Mouse (Mus musculus): ENCODE measurements at regions not wholly inside any gene's neighbourhood (a gene's known extent, or its start where the extent isn't known, plus 50 kb on each side); places are given as distances from the start of the nearest gene placed in this dataset.

DNA sequence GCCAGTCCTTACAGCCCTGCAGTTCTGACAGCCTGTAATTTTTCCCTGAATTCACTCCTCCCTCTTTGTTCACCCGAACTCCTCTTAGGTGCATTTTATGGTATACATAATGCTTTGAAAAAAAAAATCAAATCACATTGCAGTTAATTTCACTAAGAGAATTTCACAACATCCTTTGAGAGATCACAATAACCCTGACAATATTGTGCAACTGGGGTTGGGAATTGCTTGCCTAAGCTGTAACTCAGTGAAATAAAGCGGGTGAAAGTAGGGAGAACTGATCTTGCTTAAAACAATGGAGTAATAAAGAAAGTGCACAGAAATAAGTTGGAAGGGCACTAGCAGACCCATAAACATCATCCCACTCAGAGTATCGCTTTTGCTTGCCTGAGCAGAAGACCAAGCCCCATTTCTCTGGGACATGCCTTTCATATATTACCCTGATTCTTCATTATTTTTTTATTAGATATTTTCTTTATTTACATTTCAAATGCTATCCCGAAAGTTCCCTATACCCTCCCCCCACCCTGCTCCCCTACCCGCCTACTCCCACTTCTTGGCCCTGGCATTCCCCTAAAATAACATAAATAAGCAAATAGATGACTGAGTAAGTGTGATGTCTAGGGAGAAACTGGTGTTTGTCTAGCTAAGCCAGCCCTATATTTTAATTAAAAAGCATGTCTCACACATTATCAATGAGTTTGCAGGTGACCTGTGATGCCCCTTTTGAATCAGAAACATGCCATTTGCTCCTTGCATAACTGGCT lies 557.2 kb upstream of the Gm9747 start:
- no peaks in the 10 kb centered on the region for H3K27me3 ChIP-seq (ENCODE audit: control insufficient read depth, insufficient read depth, low read length)
- DNase-seq (ENCODE audit: low spot score), result no peak
- 62% methylated on average over 5 of the region's 5 CpGs for WGBS

DNA sequence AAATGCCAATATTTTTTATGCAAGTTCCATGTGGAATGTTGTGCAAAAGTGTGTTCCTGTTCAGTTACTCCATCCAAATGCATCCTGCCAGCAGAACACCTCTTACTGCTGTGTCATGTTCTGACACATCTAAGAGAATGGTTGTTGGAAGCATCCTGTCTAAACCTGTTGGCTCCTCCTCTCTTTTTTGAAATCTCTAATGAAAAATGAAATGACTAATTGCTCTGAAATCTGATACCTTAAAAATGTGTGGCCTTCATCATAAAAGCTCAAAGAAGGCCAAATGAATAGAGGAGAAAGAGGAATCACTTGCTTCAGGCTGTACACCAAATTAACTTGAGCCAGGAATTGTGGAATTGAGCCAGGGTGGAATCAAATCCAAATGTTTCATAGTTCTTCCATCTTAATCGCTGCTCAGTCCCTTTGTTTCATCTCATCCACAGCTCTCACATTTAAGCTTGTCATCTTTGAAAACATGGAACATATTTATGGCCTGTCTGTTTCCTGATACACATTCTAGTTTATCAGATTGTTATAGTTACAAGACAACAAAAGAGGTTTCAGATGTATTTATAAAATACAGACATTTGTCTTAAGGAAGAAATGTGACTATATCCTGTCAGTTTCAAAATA lies 555.0 kb upstream of the Gm9747 start:
- H3K27me3 ChIP-seq (ENCODE audit: control insufficient read depth, insufficient read depth, low read length), result no peaks in the 10 kb centered on the region
- ATAC-seq (ENCODE audit: low FRiP score, low read depth) (no peak), DNase-seq (ENCODE audit: low spot score) (peak; percentile 89)
- H3K4me1 ChIP-seq (ENCODE audit: control insufficient read depth, insufficient read depth, low read length), result peaks cover 9% of the 10 kb centered on the region; the same call in 1 of the 2 replicates
- no peaks in the 10 kb centered on the region for H3K36me3 ChIP-seq (ENCODE audit: control insufficient read depth, insufficient read depth, low read length)
- no peak for TF ChIP-seq POLR2A (IDR thresholded peaks at IDR 0.05; ENCODE audit: borderline replicate concordance, extremely low read depth, insufficient read depth, insufficient read length)
- WGBS, result 29% methylated on average over 1 of the region's 1 CpGs
- H3K27ac ChIP-seq (replicated peaks; ENCODE audit: low read depth, low read length), result no peak overlapping the region
- no peaks in the 10 kb centered on the region for H3K9me3 ChIP-seq (ENCODE audit: control insufficient read depth, low read length)
- H3K9ac ChIP-seq (ENCODE audit: low read depth, low read length, severe bottlenecking), result no peak overlapping the region
- no peak overlapping the region for H3K4me2 ChIP-seq (replicated peaks; ENCODE audit: low read depth, low read length, severe bottlenecking)
- no peak overlapping the region for H3K4me3 ChIP-seq (replicated peaks; ENCODE audit: low read length)

More for the DNA sequence above, 557.2 kb upstream of the Gm9747 start:
- Histone ChIP-seq H3K27ac (replicated peaks; ENCODE audit: low read depth, low read length) (no peak overlapping the region), H3K4me3 (replicated peaks; ENCODE audit: low read length) (no peak overlapping the region), H3K9ac (ENCODE audit: low read depth, low read length, severe bottlenecking) (no peak overlapping the region), H3K4me2 (replicated peaks; ENCODE audit: low read depth, low read length, severe bottlenecking) (no peak overlapping the region), H3K36me3 (ENCODE audit: control insufficient read depth, insufficient read depth, low read length) (no peaks in the 10 kb centered on the region), H3K9me3 (ENCODE audit: control insufficient read depth, low read length) (no peaks in the 10 kb centered on the region), H3K4me1 (ENCODE audit: control insufficient read depth, insufficient read depth, low read length) (peaks cover 9% of the 10 kb centered on the region; the same call in 1 of the 2 replicates)
- no peak for TF ChIP-seq POLR2A (IDR thresholded peaks at IDR 0.05; ENCODE audit: borderline replicate concordance, extremely low read depth, insufficient read depth, insufficient read length)
- no peak for ATAC-seq (ENCODE audit: low FRiP score, low read depth)

DNA sequence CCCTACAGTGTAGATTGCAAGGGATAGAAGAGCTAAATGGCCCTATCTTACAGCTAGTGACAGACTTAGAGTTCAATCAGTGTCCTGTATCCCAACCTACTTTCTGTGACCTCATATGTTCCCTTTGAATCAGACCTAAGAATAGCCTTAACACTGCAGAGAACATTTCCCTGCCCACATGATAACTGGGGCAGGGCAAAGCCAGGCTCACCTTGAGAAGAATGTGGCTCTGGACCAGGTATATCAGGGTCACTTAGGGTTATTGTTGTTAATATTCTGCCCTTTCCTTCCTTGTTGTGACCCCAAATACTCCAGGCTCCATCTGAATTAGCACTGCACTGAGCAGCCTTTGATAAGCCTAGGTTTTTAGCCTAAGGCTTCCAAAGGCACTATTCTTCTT lies 536.8 kb upstream of the Gm9747 start:
- no peak overlapping the region for H3K9ac ChIP-seq (ENCODE audit: low read depth, low read length, severe bottlenecking)
- TF ChIP-seq POLR2A (IDR thresholded peaks at IDR 0.05; ENCODE audit: borderline replicate concordance, extremely low read depth, insufficient read depth, insufficient read length), result no peak
- no peaks in the 10 kb centered on the region for H3K36me3 ChIP-seq (ENCODE audit: control insufficient read depth, insufficient read depth, low read length)
- no peak for ATAC-seq (ENCODE audit: low FRiP score, low read depth)
- no peaks in the 10 kb centered on the region for H3K9me3 ChIP-seq (ENCODE audit: control insufficient read depth, low read length)
- no peaks in the 10 kb centered on the region for H3K4me1 ChIP-seq (ENCODE audit: control insufficient read depth, insufficient read depth, low read length)
- H3K27ac ChIP-seq (replicated peaks; ENCODE audit: low read depth, low read length), result no peak overlapping the region
- no peak overlapping the region for H3K4me3 ChIP-seq (replicated peaks; ENCODE audit: low read length)
- no peaks in the 10 kb centered on the region for H3K27me3 ChIP-seq (ENCODE audit: control insufficient read depth, insufficient read depth, low read length)
- no peak for DNase-seq (ENCODE audit: low spot score)
- no peak overlapping the region for H3K4me2 ChIP-seq (replicated peaks; ENCODE audit: low read depth, low read length, severe bottlenecking)

DNA sequence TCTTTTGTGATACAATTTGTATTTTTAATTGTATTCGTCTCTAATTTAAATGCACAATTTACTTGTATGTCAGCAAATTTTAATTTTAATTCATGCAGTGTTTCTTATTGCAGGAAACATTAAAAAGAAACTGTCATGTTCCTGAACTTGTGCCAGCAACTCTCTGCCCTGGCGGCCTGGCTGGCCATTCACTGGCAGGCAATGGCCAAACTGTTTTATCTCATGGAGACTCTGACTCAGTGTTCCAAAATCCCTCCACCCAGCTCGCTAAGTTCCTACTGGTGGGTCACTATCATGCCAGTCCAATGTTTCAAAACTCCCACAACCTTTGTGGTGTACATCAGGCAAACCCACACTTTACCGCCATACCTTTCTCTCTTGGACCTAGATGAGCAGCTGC lies 523.7 kb upstream of the Gm9747 start:
- TF ChIP-seq POLR2A (IDR thresholded peaks at IDR 0.05; ENCODE audit: borderline replicate concordance, extremely low read depth, insufficient read depth, insufficient read length), result no peak
- no peak overlapping the region for H3K9ac ChIP-seq (ENCODE audit: low read depth, low read length, severe bottlenecking)
- DNase-seq (ENCODE audit: low spot score), result no peak
- no peak overlapping the region for H3K27ac ChIP-seq (replicated peaks; ENCODE audit: low read depth, low read length)
- no peaks in the 10 kb centered on the region for H3K9me3 ChIP-seq (ENCODE audit: control insufficient read depth, low read length)
- no peak for ATAC-seq (ENCODE audit: low FRiP score, low read depth)
- 93% methylated on average over 4 of the region's 4 CpGs for WGBS
- no peak overlapping the region for H3K4me2 ChIP-seq (replicated peaks; ENCODE audit: low read depth, low read length, severe bottlenecking)
- no peak overlapping the region for H3K4me3 ChIP-seq (replicated peaks; ENCODE audit: low read length)
- no peaks in the 10 kb centered on the region for H3K4me1 ChIP-seq (ENCODE audit: control insufficient read depth, insufficient read depth, low read length)
- H3K27me3 ChIP-seq (ENCODE audit: control insufficient read depth, insufficient read depth, low read length), result no peaks in the 10 kb centered on the region
- H3K36me3 ChIP-seq (ENCODE audit: control insufficient read depth, insufficient read depth, low read length), result no peaks in the 10 kb centered on the region

DNA sequence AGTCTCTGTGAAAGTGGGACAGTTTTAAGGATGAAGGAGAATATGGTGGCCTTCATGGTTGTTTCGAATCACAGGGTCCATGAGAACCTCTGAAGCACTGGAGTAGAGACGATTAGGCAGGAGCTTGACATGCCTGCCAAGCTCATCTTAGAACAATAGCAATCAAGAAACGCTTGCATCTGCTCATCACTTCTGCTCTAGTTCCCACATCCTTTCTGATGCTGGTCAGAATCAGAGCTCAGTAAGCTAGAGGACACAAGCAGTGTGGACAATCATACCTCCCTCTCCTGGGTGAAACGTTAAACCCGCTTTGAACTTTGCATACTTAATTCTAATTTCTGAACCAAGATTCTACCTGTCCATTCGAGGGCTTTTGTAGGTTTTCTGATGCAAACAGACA lies 515.8 kb upstream of the Gm9747 start:
- Histone ChIP-seq H3K4me3 (replicated peaks; ENCODE audit: low read length) (no peak overlapping the region), H3K9ac (ENCODE audit: low read depth, low read length, severe bottlenecking) (no peak overlapping the region), H3K4me1 (ENCODE audit: control insufficient read depth, insufficient read depth, low read length) (0 out of 2 replicates have a peak, but pooled peaks cover 8% of the 10 kb centered on the region), H3K4me2 (replicated peaks; ENCODE audit: low read depth, low read length, severe bottlenecking) (no peak overlapping the region), H3K9me3 (ENCODE audit: control insufficient read depth, low read length) (no peaks in the 10 kb centered on the region), H3K36me3 (ENCODE audit: control insufficient read depth, insufficient read depth, low read length) (no peaks in the 10 kb centered on the region), H3K27ac (replicated peaks; ENCODE audit: low read depth, low read length) (no peak overlapping the region), H3K27me3 (ENCODE audit: control insufficient read depth, insufficient read depth, low read length) (no peaks in the 10 kb centered on the region)
- no peak for ATAC-seq (ENCODE audit: low FRiP score, low read depth)
- no peak for DNase-seq (ENCODE audit: low spot score)
- TF ChIP-seq POLR2A (IDR thresholded peaks at IDR 0.05; ENCODE audit: borderline replicate concordance, extremely low read depth, insufficient read depth, insufficient read length), result no peak
- whole genome bisulfite sequencing, result 84% methylated on average over 6 of the region's 6 CpGs

All from limb, embryonic 14.5 days (tissue).